Mouse (Mus musculus): ENCODE measurements at regions not wholly inside any gene's neighbourhood (a gene's known extent, or its start where the extent isn't known, plus 50 kb on each side); places are given as distances from the start of the nearest gene placed in this dataset.

GRCm38 (mm10) chr14:60451684-60452083, 78.6 kb downstream of the Amer2 start:
- no peak for TF ChIP-seq EP300 (optimal IDR thresholded peaks at IDR 0.05)
- peak; percentile 37 for TF ChIP-seq CTCF (IDR thresholded peaks at IDR 0.05; ENCODE audit: low read depth)
